Mouse (Mus musculus): ENCODE results near the gene Crebzf. TPM values are rescaled to one million over a fixed set of nuclear protein-coding genes. Genes with fewer than 3 reads are reported as not detected.

The Crebzf gene
- 27.8 and 36.1 TPM in 2 replicates for polyA plus RNA-seq (2015; fragmentation: Nextera tagmentation; extraction: Ambion mirVana)

- no peaks in the 10 kb centered on the region for H3K36me3 ChIP-seq (ENCODE audit: control insufficient read depth, insufficient read depth, low read length)
- peaks cover 12% of the 10 kb centered on the region for H3K4me1 ChIP-seq (ENCODE audit: control insufficient read depth, insufficient read depth, low read length)
These were observed at the start of gene Crebzf for GRCm38 (mm10) chr7:90442518-90443080. Gene Crebzf (plus strand): TSS chr7:90442729.

DNA sequence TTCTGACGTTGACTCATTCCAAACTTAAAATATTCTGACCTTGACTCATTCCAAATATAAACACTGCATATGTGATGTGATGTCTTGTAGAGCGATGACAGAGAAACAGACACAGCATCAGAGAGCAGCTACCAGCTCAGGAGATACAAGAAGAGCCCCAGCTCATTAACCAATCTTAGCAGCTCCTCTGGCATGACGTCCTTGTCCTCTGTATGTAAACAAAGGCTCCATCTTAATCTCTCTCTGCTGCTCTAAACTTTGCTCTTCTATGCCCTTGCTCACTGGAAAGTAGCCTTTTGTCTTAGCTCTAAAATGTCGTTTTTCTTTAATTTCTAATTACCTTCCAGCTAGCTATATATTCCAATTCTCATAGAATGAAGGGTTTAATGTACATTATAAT, 47.5 kb upstream of the Crebzf start:
- no peak overlapping the region for H3K27ac ChIP-seq (ENCODE audit: low read length)
- H3K9ac ChIP-seq (ENCODE audit: low read depth, low read length): no peak overlapping the region
- H3K9me3 ChIP-seq (replicated peaks; ENCODE audit: control insufficient read depth, low read length, poor library complexity, severe bottlenecking): no peaks in the 10 kb centered on the region
- H3K27me3 ChIP-seq (ENCODE audit: control insufficient read depth, insufficient read depth, low read depth, low read length): no peaks in the 10 kb centered on the region
- ATAC-seq: no peak
- WGBS: 55% methylated on average over 4 of the region's 4 CpGs
- H3K4me3 ChIP-seq (ENCODE audit: low read depth, low read length): no peak overlapping the region
- H3K4me2 ChIP-seq (ENCODE audit: low read length): no peak overlapping the region
- no peaks in the 10 kb centered on the region for H3K36me3 ChIP-seq (ENCODE audit: control insufficient read depth, insufficient read depth, low read length)
- no peaks in the 10 kb centered on the region for H3K4me1 ChIP-seq (ENCODE audit: control insufficient read depth, insufficient read depth, low read length)

More at GRCm38 (mm10) chr7:90442518-90443080, at the start of gene Crebzf:
- peak; percentile 97 for ATAC-seq
- Histone ChIP-seq H3K27me3 (ENCODE audit: control insufficient read depth, insufficient read depth, low read depth, low read length) (no peaks in the 10 kb centered on the region), H3K9ac (ENCODE audit: low read depth, low read length) (peak within 1 kb of the TSS; percentile 99), H3K27ac (ENCODE audit: low read length) (peak within 1 kb of the TSS; percentile 99), H3K4me2 (ENCODE audit: low read length) (peak within 1 kb of the TSS; percentile 83), H3K4me3 (ENCODE audit: low read depth, low read length) (peak within 1 kb of the TSS; percentile 99), H3K9me3 (replicated peaks; ENCODE audit: control insufficient read depth, low read length, poor library complexity, severe bottlenecking) (no peaks in the 10 kb centered on the region)
- 0% methylated on average over 44 of the region's 54 CpGs for WGBS

- Histone ChIP-seq H3K4me1 (ENCODE audit: control insufficient read depth, insufficient read depth, low read length) (no peaks in the 10 kb centered on the region), H3K9ac (ENCODE audit: low read depth, low read length) (no peak overlapping the region), H3K36me3 (ENCODE audit: control insufficient read depth, insufficient read depth, low read length) (no peaks in the 10 kb centered on the region), H3K4me2 (ENCODE audit: low read length) (0 out of 2 replicates have a peak overlapping the region, but pooled peaks have one; percentile 5), H3K4me3 (ENCODE audit: low read depth, low read length) (no peak overlapping the region), H3K27me3 (ENCODE audit: control insufficient read depth, insufficient read depth, low read depth, low read length) (no peaks in the 10 kb centered on the region), H3K27ac (ENCODE audit: low read length) (no peak overlapping the region), H3K9me3 (replicated peaks; ENCODE audit: control insufficient read depth, low read length, poor library complexity, severe bottlenecking) (no peaks in the 10 kb centered on the region)
- 54% methylated on average over 5 of the region's 5 CpGs for WGBS
- ATAC-seq: no peak
These were observed 46.6 kb upstream of the Crebzf start for GRCm38 (mm10) chr7:90395928-90396327.

- no peak overlapping the region for H3K9ac ChIP-seq (ENCODE audit: low read depth, low read length)
- ATAC-seq: 0 out of 2 replicates have a peak, but pooled peaks have one; percentile 21
- no peaks in the 10 kb centered on the region for H3K9me3 ChIP-seq (replicated peaks; ENCODE audit: control insufficient read depth, low read length, poor library complexity, severe bottlenecking)
- no peaks in the 10 kb centered on the region for H3K4me1 ChIP-seq (ENCODE audit: control insufficient read depth, insufficient read depth, low read length)
- no peak overlapping the region for H3K4me3 ChIP-seq (ENCODE audit: low read depth, low read length)
- no peak overlapping the region for H3K27ac ChIP-seq (ENCODE audit: low read length)
- no peaks in the 10 kb centered on the region for H3K27me3 ChIP-seq (ENCODE audit: control insufficient read depth, insufficient read depth, low read depth, low read length)
- H3K36me3 ChIP-seq (ENCODE audit: control insufficient read depth, insufficient read depth, low read length): no peaks in the 10 kb centered on the region
- WGBS: 47% methylated on average over 3 of the region's 3 CpGs
- no peak overlapping the region for H3K4me2 ChIP-seq (ENCODE audit: low read length)
These were observed 32.6 kb upstream of the Crebzf start for GRCm38 (mm10) chr7:90409934-90410333.

- 0 out of 2 replicates have a peak within 1 kb of the TSS, but pooled peaks have one; percentile 41 for H3K27ac ChIP-seq (ENCODE audit: low read length)
- no peaks in the 10 kb centered on the region for H3K36me3 ChIP-seq (ENCODE audit: control insufficient read depth, insufficient read depth, low read length)
- peak within 1 kb of the TSS; percentile 34 for H3K4me3 ChIP-seq (ENCODE audit: low read depth, low read length)
- peaks cover 5% of the 10 kb centered on the region; the same call in 1 of the 2 replicates for H3K4me1 ChIP-seq (ENCODE audit: control insufficient read depth, insufficient read depth, low read length)
- peak; percentile 100 for ATAC-seq
- no peaks in the 10 kb centered on the region for H3K27me3 ChIP-seq (ENCODE audit: control insufficient read depth, insufficient read depth, low read depth, low read length)
- 22% methylated on average over 29 of the region's 29 CpGs for WGBS
- H3K9me3 ChIP-seq (replicated peaks; ENCODE audit: control insufficient read depth, low read length, poor library complexity, severe bottlenecking): no peaks in the 10 kb centered on the region
- peak within 1 kb of the TSS; percentile 49 for H3K9ac ChIP-seq (ENCODE audit: low read depth, low read length)
- peak within 1 kb of the TSS; percentile 80 for H3K4me2 ChIP-seq (ENCODE audit: low read length)
These were observed 16.2 kb upstream of the Crebzf start, which contains the start of gene Ccdc89 for GRCm38 (mm10) chr7:90426020-90427001. Gene Ccdc89 (plus strand): TSS chr7:90426577.

- H3K4me3 ChIP-seq (ENCODE audit: low read depth, low read length): peak overlapping the region; percentile 34
- peak overlapping the region; percentile 80 for H3K4me2 ChIP-seq (ENCODE audit: low read length)
- H3K27ac ChIP-seq (ENCODE audit: low read length): no peak overlapping the region
- H3K36me3 ChIP-seq (ENCODE audit: control insufficient read depth, insufficient read depth, low read length): no peaks in the 10 kb centered on the region
- no peak for ATAC-seq
- peak overlapping the region; percentile 27; the same call in 1 of the 2 replicates for H3K9ac ChIP-seq (ENCODE audit: low read depth, low read length)
- H3K27me3 ChIP-seq (ENCODE audit: control insufficient read depth, insufficient read depth, low read depth, low read length): no peaks in the 10 kb centered on the region
- peaks cover 5% of the 10 kb centered on the region; the same call in 1 of the 2 replicates for H3K4me1 ChIP-seq (ENCODE audit: control insufficient read depth, insufficient read depth, low read length)
- H3K9me3 ChIP-seq (replicated peaks; ENCODE audit: control insufficient read depth, low read length, poor library complexity, severe bottlenecking): no peaks in the 10 kb centered on the region
- WGBS: 72% methylated on average over 9 of the region's 9 CpGs
These were observed 15.5 kb upstream of the Crebzf start for GRCm38 (mm10) chr7:90427006-90427405.

DNA sequence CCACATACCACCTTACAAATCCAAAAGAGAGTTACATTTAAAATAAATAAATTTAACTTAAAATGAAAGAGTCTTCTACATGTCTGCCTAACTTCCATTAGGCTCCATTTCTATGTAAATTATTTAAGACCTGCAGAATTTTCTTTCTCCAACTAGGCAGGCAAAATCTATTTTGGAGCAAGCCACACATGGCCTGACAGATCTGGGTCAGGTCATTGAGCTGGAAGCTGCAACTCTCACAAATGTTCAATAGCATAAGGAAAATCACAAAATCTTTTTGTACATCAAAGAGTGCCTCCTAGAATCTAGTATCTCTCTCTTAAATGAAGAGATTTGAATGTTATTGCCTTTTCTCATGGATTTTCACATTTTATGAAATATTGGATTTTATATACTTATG, 10.3 kb upstream of the Crebzf start:
- H3K27me3 ChIP-seq (ENCODE audit: control insufficient read depth, insufficient read depth, low read depth, low read length): no peaks in the 10 kb centered on the region
- no peak overlapping the region for H3K4me2 ChIP-seq (ENCODE audit: low read length)
- no peaks in the 10 kb centered on the region for H3K36me3 ChIP-seq (ENCODE audit: control insufficient read depth, insufficient read depth, low read length)
- H3K27ac ChIP-seq (ENCODE audit: low read length): no peak overlapping the region
- H3K4me1 ChIP-seq (ENCODE audit: control insufficient read depth, insufficient read depth, low read length): no peaks in the 10 kb centered on the region; the same call in 1 of the 2 replicates
- no peak overlapping the region for H3K4me3 ChIP-seq (ENCODE audit: low read depth, low read length)
- no peak for ATAC-seq
- no peaks in the 10 kb centered on the region for H3K9me3 ChIP-seq (replicated peaks; ENCODE audit: control insufficient read depth, low read length, poor library complexity, severe bottlenecking)
- H3K9ac ChIP-seq (ENCODE audit: low read depth, low read length): no peak overlapping the region

DNA sequence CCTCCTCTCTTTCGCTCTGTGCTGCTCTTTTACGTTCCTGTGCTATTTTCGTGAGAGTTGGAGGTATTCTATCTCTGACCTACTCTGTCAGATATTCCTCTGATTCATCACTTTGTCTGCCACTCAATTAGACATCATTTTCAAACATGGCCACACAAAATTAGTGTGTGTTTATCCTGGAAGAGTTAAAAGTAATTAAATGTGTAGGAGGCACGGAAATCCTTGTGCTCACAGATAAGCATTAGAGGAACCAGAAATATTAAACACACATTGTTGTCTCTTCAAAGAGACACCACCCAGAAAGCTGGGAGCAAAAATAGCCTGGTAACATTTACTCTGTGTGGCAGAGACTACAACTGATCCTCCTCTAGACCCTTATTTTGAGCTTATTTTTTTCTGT, 2.5 kb upstream of the Crebzf start:
- WGBS: 94% methylated on average over 4 of the region's 4 CpGs

More for the DNA sequence above, 2.5 kb upstream of the Crebzf start:
- H3K4me2 ChIP-seq (ENCODE audit: low read length): no peak overlapping the region
- no peak overlapping the region for H3K4me3 ChIP-seq (ENCODE audit: low read depth, low read length)
- peaks cover 4% of the 10 kb centered on the region for H3K4me1 ChIP-seq (ENCODE audit: control insufficient read depth, insufficient read depth, low read length)
- no peak overlapping the region for H3K9ac ChIP-seq (ENCODE audit: low read depth, low read length)
- no peaks in the 10 kb centered on the region for H3K9me3 ChIP-seq (replicated peaks; ENCODE audit: control insufficient read depth, low read length, poor library complexity, severe bottlenecking)
- ATAC-seq: no peak
- no peak overlapping the region for H3K27ac ChIP-seq (ENCODE audit: low read length)
- no peaks in the 10 kb centered on the region for H3K27me3 ChIP-seq (ENCODE audit: control insufficient read depth, insufficient read depth, low read depth, low read length)
- no peaks in the 10 kb centered on the region for H3K36me3 ChIP-seq (ENCODE audit: control insufficient read depth, insufficient read depth, low read length)
